Mouse (Mus musculus) lung, embryonic 14.5 days (tissue): Measurements from ENCODE around the gene Pkp2. TPM values are rescaled to one million over a fixed set of nuclear protein-coding genes. Genes with fewer than 3 reads are reported as not detected.

Source experiments
- ATAC-seq: fragments of 200-750 bp; cut with Nextera tagmentation; 2 replicates; pipeline ENCODE4 v1.8.0; 2017; ENCODE audit warnings: mild to moderate bottlenecking, moderate TSS enrichment, moderate library complexity; ENCODE audit not compliant: insufficient read depth
- DNase-seq: peaks from one replicate; pipeline ENCODE4 v3.0.0-alpha.2; 2015
- H3K27ac ChIP-seq: fragments of 300-500 bp; sonication (generic); 2 replicates; pipeline ENCODE4 v1.5.1; 2014; ENCODE audit warnings: low read depth, mild to moderate bottlenecking, moderate library complexity
- H3K27me3 ChIP-seq: fragments of 300-500 bp; sonication (generic); 2 replicates; pipeline ENCODE4 v1.6.1; 2014; ENCODE audit warnings: low read length, control low read depth; ENCODE audit not compliant: insufficient read depth
- H3K36me3 ChIP-seq: fragments of 300-500 bp; sonication (generic); 2 replicates; pipeline ENCODE4 v1.6.1; 2014; ENCODE audit warnings: control low read depth; ENCODE audit not compliant: insufficient read depth
- H3K4me1 ChIP-seq: fragments of 300-500 bp; sonication (generic); 2 replicates; pipeline ENCODE4 v1.6.1; 2014; ENCODE audit warnings: antibody characterized with exemption, control low read depth; ENCODE audit not compliant: insufficient read depth
- H3K4me2 ChIP-seq: fragments of 300-500 bp; sonication (generic); 2 replicates; pipeline ENCODE4 v1.6.1; 2014; ENCODE audit warnings: mild to moderate bottlenecking
- H3K4me3 ChIP-seq: fragments of 300-500 bp; sonication (generic); 2 replicates; pipeline ENCODE4 v1.5.1; 2014; ENCODE audit warnings: low read depth, low read length
- H3K9ac ChIP-seq: fragments of 300-500 bp; sonication (generic); 2 replicates; pipeline ENCODE4 v1.6.1; 2014
- H3K9me3 ChIP-seq: fragments of 300-500 bp; sonication (generic); 2 replicates; pipeline ENCODE4 v1.6.1; 2016; ENCODE audit warnings: low read depth, low read length, control low read depth
- CTCF ChIP-seq: IDR thresholded peaks from 2 replicates; pipeline ENCODE4 v1.5.1; 2016; ENCODE audit warnings: antibody characterized with exemption, low read depth
- WGBS: fragments of 180-500 bp; shearing (Covaris S2); extraction: QIAGEN DNeasy Blood & Tissue Kit; methylation state at CpG from one replicate; pipeline ENCODE4 v1.1.7; 2014; 5-methylcytosine and 5-hydroxymethylcytosine counted together
- polyA plus RNA-seq: library from polyadenylated mRNA; unstranded; fragments of >200 nt; fragmentation: Nextera tagmentation; extraction: Ambion mirVana; gene quantifications from 2 replicates; pipeline ENCODE4 v1.2.1, GENCODE M21; 2014

The Pkp2 gene
- polyA plus RNA-seq, 1 experiment from 2014 or later: 8.4 TPM

GRCm38 (mm10) chr16:16303888-16304287 is 90.8 kb downstream of the Pkp2 start:
- no peak for ATAC-seq
- peak overlapping the region; percentile 96 for H3K4me3 ChIP-seq
- H3K9me3 ChIP-seq: no peaks in the 10 kb centered on the region
- 18% methylated on average over 7 of the region's 7 CpGs for WGBS
- peak; percentile 51 for DNase-seq
- H3K4me1 ChIP-seq: peaks cover 3% of the 10 kb centered on the region; the same call in 1 of the 2 replicates
- H3K36me3 ChIP-seq: peaks cover 26% of the 10 kb centered on the region
- peak overlapping the region; percentile 77 for H3K4me2 ChIP-seq
- H3K27ac ChIP-seq: no peak overlapping the region
- peak; percentile 46 for TF ChIP-seq CTCF
- H3K27me3 ChIP-seq: no peaks in the 10 kb centered on the region
- H3K9ac ChIP-seq: peak overlapping the region; percentile 91

GRCm38 (mm10) chr16:16311319-16311718 is 98.2 kb downstream of the Pkp2 start:
- Histone ChIP-seq H3K36me3 (peaks cover 70% of the 10 kb centered on the region), H3K27me3 (no peaks in the 10 kb centered on the region), H3K9ac (no peak overlapping the region), H3K4me3 (no peak overlapping the region), H3K27ac (no peak overlapping the region), H3K4me2 (no peak overlapping the region), H3K4me1 (no peaks in the 10 kb centered on the region), H3K9me3 (no peaks in the 10 kb centered on the region)
- DNase-seq (no peak), ATAC-seq (no peak)
- WGBS: 80% methylated on average over 5 of the region's 5 CpGs
- TF ChIP-seq CTCF: no peak

Other genes with a start within 250 kb of the Pkp2 start
- 44.1 and 44.2 TPM in 2 replicates for gene Yars2, start 89.6 kb downstream of the Pkp2 start, polyA plus RNA-seq
- 56.7 and 62.8 TPM in 2 replicates for gene Dnm1l, start 145.6 kb downstream of the Pkp2 start, polyA plus RNA-seq